Mouse (Mus musculus): ENCODE measurements around the gene Sp110. TPM values are rescaled to one million over a fixed set of nuclear protein-coding genes. Genes with fewer than 3 reads are reported as not detected.
"Not testable (repeated sequence)": the region's sequence is repeated elsewhere in the genome, so short reads cannot be mapped to it uniquely, and the experiment has no call there.

The Sp110 gene
- total RNA-seq, 4 experiments from 2014 or later: 3.6 to 4.9 (median 3.9) TPM

DNA sequence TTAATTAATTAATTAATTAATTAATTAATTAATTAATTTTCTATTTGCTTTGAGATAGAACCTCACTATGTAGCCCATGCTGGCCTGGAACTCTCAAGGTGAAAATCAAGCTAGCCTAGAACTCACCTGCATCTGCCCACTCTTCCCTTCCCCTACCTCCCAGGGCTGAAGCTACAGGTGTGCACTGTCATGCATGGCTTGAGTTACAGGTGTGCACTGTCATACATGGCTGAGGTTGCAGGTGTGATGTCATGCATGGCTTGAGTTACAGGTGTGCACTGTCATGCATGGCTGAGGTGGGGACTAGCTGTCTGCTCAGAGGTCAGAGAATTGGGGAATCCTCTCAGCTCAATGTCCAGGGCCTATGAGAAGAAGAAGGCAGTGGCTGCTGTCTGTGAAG is 52.2 kb downstream of the Sp110 start:
- DNase-seq (ENCODE audit: low spot score): not testable (repeated sequence)

GRCm38 (mm10) chr1:85543818-85544217 is 54.8 kb downstream of the Sp110 start:
- not testable (repeated sequence) for DNase-seq (ENCODE audit: low spot score)

DNA sequence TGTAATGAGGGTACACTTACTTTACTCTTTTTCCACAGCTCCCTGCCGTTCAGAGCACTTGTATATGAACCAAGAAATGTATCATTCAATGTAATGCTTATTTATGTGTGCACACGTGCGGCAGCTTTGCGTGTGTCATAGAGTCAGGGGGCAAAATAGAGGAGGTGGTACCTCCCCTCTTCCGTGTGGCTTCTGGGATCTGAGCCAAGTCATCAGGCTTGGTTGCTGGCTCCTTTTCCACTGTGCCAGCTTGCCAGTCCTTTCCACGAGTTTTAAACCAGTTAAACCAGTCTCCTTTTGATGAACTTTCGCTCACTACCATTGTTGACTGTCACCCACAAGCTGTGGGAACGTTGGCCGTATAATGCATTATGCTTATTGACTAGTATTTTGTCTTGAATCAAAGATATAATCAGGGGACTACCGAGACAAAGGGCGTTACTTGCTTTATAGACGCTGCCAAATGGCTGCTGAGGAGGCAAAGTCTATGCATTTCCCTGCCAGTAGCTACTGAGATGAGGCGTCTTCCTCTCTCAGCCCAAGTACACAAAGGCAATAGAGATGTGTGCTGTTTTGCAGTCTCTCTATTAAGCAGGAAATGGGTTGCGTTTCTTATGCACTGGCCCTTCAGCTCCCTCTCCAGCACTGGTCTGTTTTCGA is 70.0 kb downstream of the Sp110 start:
- not testable (repeated sequence) for DNase-seq (ENCODE audit: low spot score)

Other genes with a start within 250 kb of the Sp110 start
- gene G530012D18Rik, start 23.1 kb downstream of the Sp110 start, total RNA-seq (2022): not detected
- gene Sp140, start 1.6 kb upstream of the Sp110 start, total RNA-seq (2022): 1 to 10 TPM; 2.3 to 3.6 (median 3.0) TPM
- 10 to 100 TPM; 15.9 to 21.0 (median 19.3) TPM for gene Sp100, start 51.2 kb upstream of the Sp110 start, total RNA-seq (2022)
- gene A630001G21Rik, start 179.8 kb upstream of the Sp110 start, total RNA-seq (2022): 1 to 10 TPM in 1 of 4 experiments, under 1 TPM in 3; 0.22 to 1.3 (median 0.34) TPM
- gene Cab39, start 194.6 kb upstream of the Sp110 start, total RNA-seq (2022): 100 to 1,000 TPM; 109 to 121 (median 111) TPM

Measured in heart, adult 8-10 months (tissue).